Mouse (Mus musculus): Measurements from ENCODE around the gene Homez. TPM values are rescaled to one million over a fixed set of nuclear protein-coding genes. Genes with fewer than 3 reads are reported as not detected.

The Homez gene
- polyA plus RNA-seq, 1 experiment: 6.9 TPM

DNA sequence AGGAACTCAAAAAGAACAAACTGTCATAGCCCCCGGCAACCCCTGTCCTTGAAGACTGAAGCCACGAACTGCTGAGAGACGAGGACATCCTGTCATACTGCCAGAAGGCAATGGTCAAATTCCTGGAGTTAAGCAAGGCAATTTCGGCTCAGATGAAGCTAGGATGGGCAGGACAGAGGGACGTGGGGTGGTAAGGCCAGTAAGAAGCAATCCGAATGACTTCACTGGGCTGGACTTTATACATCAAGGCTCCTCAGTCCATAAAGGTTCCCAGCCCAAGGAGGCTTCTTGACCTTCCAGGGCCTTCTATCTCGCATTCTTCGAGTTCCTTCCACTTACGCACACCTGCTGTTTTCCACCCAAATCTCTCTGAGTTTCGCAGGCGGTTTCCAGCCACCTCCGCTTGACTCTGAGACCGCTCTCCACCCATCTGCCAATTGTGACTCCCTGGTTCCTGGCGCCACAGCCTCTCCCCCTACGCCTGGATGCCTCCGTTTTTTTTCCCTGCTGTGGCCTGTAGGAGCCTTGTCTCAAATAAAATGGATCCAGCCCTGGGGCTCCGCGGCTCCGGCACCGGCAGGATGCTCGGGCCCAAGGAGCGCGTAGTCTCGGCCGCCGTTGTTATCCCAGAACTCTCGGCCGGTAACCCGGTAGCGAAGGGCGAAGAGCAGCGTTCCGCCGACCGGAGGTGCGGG is 5.2 kb upstream of the Homez start:
- Histone ChIP-seq H3K27ac (ENCODE audit: insufficient read depth, low read length) (peak overlapping the region; percentile 53), H3K4me3 (ENCODE audit: insufficient read depth, low read length) (peak overlapping the region; percentile 75), H3K4me1 (ENCODE audit: control insufficient read depth, insufficient read depth, low read length) (0 out of 2 replicates have a peak, but pooled peaks cover 2% of the 10 kb centered on the region)
- TF ChIP-seq CTCF (IDR thresholded peaks at IDR 0.05; ENCODE audit: borderline replicate concordance, insufficient read depth, low read length) (no peak), POLR2A (IDR thresholded peaks at IDR 0.05; ENCODE audit: low read depth, low read length) (no peak)

DNA sequence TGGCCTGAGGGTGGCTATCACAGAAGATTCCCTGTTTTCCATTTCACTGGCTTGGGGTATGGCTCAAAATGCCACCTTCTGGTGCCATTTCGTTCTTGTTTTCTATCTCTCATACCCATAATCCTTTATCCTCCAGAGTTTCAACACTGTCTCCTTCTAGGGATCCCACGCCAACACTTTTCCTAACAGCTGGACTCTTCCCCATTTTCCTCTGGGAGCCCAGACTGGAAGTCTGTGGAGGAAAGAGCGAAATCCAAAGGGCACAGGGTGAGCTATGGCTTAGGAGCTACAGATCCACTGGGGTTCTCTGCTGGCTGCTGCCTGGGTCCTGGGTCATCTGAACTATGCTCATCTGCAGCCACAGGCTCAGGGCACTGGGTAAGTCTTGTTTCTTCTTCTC is 3.4 kb upstream of the Homez start:
- H3K27ac ChIP-seq (ENCODE audit: insufficient read depth, low read length): no peak overlapping the region
- TF ChIP-seq POLR2A (IDR thresholded peaks at IDR 0.05; ENCODE audit: low read depth, low read length) (no peak), CTCF (IDR thresholded peaks at IDR 0.05; ENCODE audit: borderline replicate concordance, insufficient read depth, low read length) (no peak)
- 0 out of 2 replicates have a peak, but pooled peaks cover 2% of the 10 kb centered on the region for H3K4me1 ChIP-seq (ENCODE audit: control insufficient read depth, insufficient read depth, low read length)
- H3K4me3 ChIP-seq (ENCODE audit: insufficient read depth, low read length): no peak overlapping the region

DNA sequence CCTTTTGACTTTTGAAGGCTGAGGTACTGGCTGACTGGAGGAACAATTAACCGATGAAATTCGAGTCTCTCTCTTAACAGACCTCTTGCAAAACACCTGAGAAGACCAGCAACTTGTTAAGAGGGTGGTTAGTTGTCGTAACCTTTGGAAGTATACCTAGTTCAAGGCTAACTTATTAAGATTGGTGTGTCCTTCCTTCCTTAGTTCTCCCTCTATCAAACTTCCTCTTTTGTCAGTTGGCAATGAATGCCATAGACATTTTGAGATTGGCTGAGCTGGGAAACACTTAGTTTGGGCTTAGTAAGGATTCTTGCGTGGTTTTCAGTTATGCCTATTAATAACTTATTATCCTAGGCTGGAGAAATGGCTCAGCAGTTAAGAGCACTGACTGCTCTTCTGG is 2.7 kb downstream of the Homez start:
- Histone ChIP-seq H3K27ac (ENCODE audit: insufficient read depth, low read length) (no peak overlapping the region), H3K4me3 (ENCODE audit: insufficient read depth, low read length) (no peak overlapping the region), H3K4me1 (ENCODE audit: control insufficient read depth, insufficient read depth, low read length) (no peaks in the 10 kb centered on the region)
- TF ChIP-seq CTCF (IDR thresholded peaks at IDR 0.05; ENCODE audit: borderline replicate concordance, insufficient read depth, low read length): no peak

DNA sequence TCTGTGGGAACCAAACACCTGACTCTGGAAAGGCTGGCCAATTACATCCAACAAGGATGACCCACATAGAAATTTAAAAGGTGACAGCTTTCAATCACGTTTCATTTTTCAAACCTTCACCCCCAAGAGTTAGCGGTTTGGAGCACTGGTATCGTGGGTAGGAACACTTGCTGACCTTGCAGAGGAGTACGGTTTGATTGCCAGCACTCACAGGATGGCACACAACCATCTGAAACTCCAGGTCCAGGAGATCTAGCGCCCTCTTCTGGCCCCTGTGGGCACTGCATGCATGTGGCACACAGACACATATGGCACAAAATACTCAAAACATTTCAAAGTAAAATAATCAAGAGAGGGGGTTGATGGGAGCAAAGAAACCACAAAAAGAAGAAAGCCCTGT is 3.8 kb downstream of the Homez start:
- no peak for TF ChIP-seq POLR2A (IDR thresholded peaks at IDR 0.05; ENCODE audit: low read depth, low read length)
- TF ChIP-seq CTCF (IDR thresholded peaks at IDR 0.05; ENCODE audit: borderline replicate concordance, insufficient read depth, low read length): 0 out of 2 replicates have a peak, but pooled peaks have one; percentile 3
- Histone ChIP-seq H3K4me3 (ENCODE audit: insufficient read depth, low read length) (no peak overlapping the region), H3K4me1 (ENCODE audit: control insufficient read depth, insufficient read depth, low read length) (no peaks in the 10 kb centered on the region), H3K27ac (ENCODE audit: insufficient read depth, low read length) (no peak overlapping the region)

DNA sequence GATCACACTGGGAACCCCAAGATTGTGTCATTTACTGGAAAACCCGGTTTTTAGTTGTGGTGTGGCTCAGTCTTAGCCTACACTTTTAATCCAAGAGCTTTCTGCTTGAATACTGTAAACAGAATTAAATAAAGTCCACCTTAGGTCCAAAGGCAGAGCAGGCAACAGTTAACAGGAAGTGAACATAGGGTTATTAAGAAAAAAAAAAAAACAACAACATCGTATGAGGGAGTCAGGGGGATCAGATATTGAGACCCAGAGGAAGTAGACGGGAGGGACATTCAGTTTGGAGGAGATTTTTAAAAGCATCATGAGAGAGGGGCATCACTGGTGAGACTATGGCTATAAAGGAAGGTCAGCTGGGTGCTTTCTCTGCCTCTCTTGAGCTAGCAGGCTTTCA is 4.5 kb downstream of the Homez start:
- TF ChIP-seq POLR2A (IDR thresholded peaks at IDR 0.05; ENCODE audit: low read depth, low read length): no peak
- TF ChIP-seq CTCF (IDR thresholded peaks at IDR 0.05; ENCODE audit: borderline replicate concordance, insufficient read depth, low read length): no peak
- H3K27ac ChIP-seq (ENCODE audit: insufficient read depth, low read length): no peak overlapping the region
- H3K4me3 ChIP-seq (ENCODE audit: insufficient read depth, low read length): no peak overlapping the region
- H3K4me1 ChIP-seq (ENCODE audit: control insufficient read depth, insufficient read depth, low read length): no peaks in the 10 kb centered on the region

DNA sequence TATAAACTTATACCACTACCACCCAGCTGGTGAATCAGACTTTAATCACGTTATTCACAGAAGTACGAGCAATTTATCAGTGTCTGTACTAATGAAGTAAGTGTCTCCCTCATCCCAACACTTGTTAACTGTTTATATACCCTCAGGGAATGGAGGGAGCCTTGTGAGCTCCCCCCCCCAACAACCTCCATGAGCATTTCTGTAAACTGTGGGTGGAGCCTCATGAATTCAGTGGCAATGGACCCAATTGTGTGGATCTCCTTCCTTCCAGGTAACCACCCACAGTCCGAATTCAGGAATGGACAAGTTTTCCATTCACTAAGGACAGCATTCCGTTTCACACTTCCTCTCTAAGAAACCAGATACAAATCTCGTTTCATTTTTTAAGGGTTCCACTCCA is 5.1 kb downstream of the Homez start:
- Histone ChIP-seq H3K4me3 (ENCODE audit: insufficient read depth, low read length) (no peak overlapping the region), H3K4me1 (ENCODE audit: control insufficient read depth, insufficient read depth, low read length) (no peaks in the 10 kb centered on the region), H3K27ac (ENCODE audit: insufficient read depth, low read length) (no peak overlapping the region)
- TF ChIP-seq POLR2A (IDR thresholded peaks at IDR 0.05; ENCODE audit: low read depth, low read length) (no peak), CTCF (IDR thresholded peaks at IDR 0.05; ENCODE audit: borderline replicate concordance, insufficient read depth, low read length) (no peak)

DNA sequence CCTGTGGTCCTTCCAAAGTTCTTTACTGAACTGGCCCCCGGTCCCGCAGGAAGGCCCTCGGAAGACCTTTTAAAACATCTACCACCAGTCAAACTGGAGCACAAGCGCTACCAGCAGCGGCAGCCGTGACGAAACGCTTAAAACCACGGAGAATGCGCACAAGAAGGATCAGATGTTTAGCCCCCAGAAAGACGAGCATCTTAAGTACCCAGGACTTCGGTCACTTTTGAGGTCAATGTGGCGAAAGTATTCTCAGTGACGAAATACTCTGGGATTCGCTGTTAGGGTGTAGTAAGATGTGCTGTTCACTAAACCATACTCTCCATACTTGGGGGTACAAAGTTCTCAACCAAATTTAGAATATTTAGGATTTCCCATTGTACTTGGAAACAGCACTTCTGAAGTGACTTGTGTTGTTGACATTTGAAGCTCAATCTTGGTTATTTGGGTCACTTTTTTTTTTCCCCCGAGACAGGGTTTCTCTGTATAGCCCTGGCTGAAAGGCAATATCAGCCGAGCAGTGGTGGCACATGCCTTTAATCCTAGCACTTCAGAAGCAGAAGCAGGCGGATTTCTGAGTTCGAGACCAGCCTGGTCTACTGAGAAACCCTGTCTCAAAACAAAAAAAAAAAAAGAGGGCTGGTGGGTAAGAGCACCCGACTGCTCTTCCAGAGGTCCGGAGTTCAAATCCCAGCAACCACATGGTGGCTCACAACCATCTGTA is 6.3 kb downstream of the Homez start:
- Histone ChIP-seq H3K4me3 (ENCODE audit: insufficient read depth, low read length) (peak overlapping the region; percentile 67), H3K4me1 (ENCODE audit: control insufficient read depth, insufficient read depth, low read length) (no peaks in the 10 kb centered on the region), H3K27ac (ENCODE audit: insufficient read depth, low read length) (peak overlapping the region; percentile 25)
- no peak for TF ChIP-seq POLR2A (IDR thresholded peaks at IDR 0.05; ENCODE audit: low read depth, low read length)
- TF ChIP-seq CTCF (IDR thresholded peaks at IDR 0.05; ENCODE audit: borderline replicate concordance, insufficient read depth, low read length): no peak

DNA sequence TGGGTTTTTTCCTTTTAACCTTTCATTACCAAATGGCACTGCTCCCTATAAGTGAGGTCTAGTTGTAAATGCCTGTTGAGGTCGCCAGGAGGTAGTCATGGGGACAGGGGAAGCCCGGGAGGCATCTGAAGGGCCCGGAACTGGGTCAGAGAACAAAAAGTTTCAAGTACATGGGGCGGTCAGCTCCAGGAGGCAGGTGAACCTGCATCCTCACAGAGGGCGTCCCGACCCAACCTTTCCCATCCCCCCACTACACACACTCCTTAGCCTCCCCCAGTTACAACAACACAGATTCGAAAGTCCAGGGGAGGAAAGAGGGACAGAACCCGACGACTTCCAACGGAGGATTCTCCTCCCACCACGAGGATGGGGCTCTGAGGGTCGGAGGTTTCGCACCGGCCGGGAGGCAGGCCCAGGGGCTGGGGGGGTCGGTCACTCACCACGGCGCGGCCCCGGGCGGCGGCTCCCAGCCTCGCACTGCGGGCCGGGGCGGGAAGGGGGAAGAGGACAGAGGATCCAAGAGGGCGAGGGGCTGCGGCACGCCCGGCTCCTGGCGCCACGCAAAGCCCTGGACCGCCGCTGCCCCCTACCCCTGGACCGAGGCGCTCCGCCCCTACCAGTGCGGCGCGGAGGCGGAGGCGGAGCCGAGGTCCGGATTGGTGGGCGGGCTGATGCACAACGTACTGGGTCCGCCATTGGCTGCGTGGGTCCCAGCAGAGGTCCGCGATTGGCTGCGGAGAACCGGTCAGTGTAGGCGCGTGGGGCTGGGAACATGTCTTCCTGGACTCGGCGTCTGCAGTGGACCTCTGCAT is 7.1 kb downstream of the Homez start:
- TF ChIP-seq POLR2A (IDR thresholded peaks at IDR 0.05; ENCODE audit: low read depth, low read length) (peak; percentile 78), CTCF (IDR thresholded peaks at IDR 0.05; ENCODE audit: borderline replicate concordance, insufficient read depth, low read length) (no peak)
- H3K4me1 ChIP-seq (ENCODE audit: control insufficient read depth, insufficient read depth, low read length): no peaks in the 10 kb centered on the region
- H3K27ac ChIP-seq (ENCODE audit: insufficient read depth, low read length): no peak overlapping the region
- peak overlapping the region; percentile 74 for H3K4me3 ChIP-seq (ENCODE audit: insufficient read depth, low read length)

DNA sequence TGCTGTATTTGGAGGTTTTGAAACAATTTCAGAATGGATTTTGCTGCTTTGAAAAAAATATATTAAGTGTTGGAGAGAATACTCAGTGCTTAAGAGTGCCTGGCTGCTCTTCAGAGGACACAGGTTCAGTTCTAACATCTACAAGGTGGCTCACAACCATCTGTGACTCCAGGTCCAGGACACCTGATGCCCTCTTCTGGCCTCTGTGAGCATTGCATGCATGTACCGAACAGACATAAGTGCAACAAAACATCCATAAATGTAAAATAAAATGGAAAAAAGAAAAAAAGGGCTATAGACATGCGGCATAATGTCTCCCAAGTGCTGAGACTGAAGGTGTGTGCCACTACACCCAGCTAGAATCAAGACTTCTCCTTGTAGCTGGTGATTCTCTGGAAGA is 10.2 kb downstream of the Homez start:
- H3K4me3 ChIP-seq (ENCODE audit: insufficient read depth, low read length): no peak overlapping the region
- H3K4me1 ChIP-seq (ENCODE audit: control insufficient read depth, insufficient read depth, low read length): no peaks in the 10 kb centered on the region
- TF ChIP-seq POLR2A (IDR thresholded peaks at IDR 0.05; ENCODE audit: low read depth, low read length) (no peak), CTCF (IDR thresholded peaks at IDR 0.05; ENCODE audit: borderline replicate concordance, insufficient read depth, low read length) (peak; percentile 61; the same call in 1 of the 2 replicates)
- no peak overlapping the region for H3K27ac ChIP-seq (ENCODE audit: insufficient read depth, low read length)
